Mouse (Mus musculus) layer of hippocampus, adult 9-11 months (tissue): Measurements from ENCODE around the gene Tle6.

Source experiments
- DNase-seq: peaks from one replicate; pipeline ENCODE4 v3.0.0; 2022

The Tle6 gene

GRCm38 (mm10) chr10:81620786-81621185 lies 19.9 kb upstream of the Tle6 start:
- DNase-seq: no peak

- DNase-seq: no peak
Measured at GRCm38 (mm10) chr10:81619976-81620375, 19.1 kb upstream of the Tle6 start.

GRCm38 (mm10) chr10:81615486-81615885 lies 14.6 kb upstream of the Tle6 start:
- peak; percentile 81 for DNase-seq

- DNase-seq: no peak
Measured at GRCm38 (mm10) chr10:81612779-81613178, 11.9 kb upstream of the Tle6 start.

GRCm38 (mm10) chr10:81608308-81608707 lies 7.4 kb upstream of the Tle6 start:
- no peak for DNase-seq

- DNase-seq: peak; percentile 98
Measured at GRCm38 (mm10) chr10:81605974-81606751, 5.3 kb upstream of the Tle6 start, which contains the start of gene BC025920. BC025920 (plus strand) TSS chr10:81606270.

GRCm38 (mm10) chr10:81605666-81605973 lies 4.7 kb upstream of the Tle6 start:
- no peak for DNase-seq

- peak; percentile 87 for DNase-seq
Measured at GRCm38 (mm10) chr10:81604968-81605665, 4.2 kb upstream of the Tle6 start.

- DNase-seq: no peak
Measured at GRCm38 (mm10) chr10:81604019-81604967, 3.4 kb upstream of the Tle6 start.

GRCm38 (mm10) chr10:81602741-81603151 lies 1.9 kb upstream of the Tle6 start:
- DNase-seq: no peak

GRCm38 (mm10) chr10:81601396-81601905 lies 578 bp upstream of the Tle6 start:
- no peak for DNase-seq

GRCm38 (mm10) chr10:81600096-81600495 lies 777 bp downstream of the Tle6 start:
- DNase-seq: no peak

- DNase-seq: no peak
Measured at GRCm38 (mm10) chr10:81599630-81600029, 1.2 kb downstream of the Tle6 start.

GRCm38 (mm10) chr10:81598871-81599270 lies 2.0 kb downstream of the Tle6 start:
- no peak for DNase-seq

GRCm38 (mm10) chr10:81598342-81598741 lies 2.5 kb downstream of the Tle6 start:
- no peak for DNase-seq

GRCm38 (mm10) chr10:81597137-81597950 lies 3.5 kb downstream of the Tle6 start:
- DNase-seq: no peak

- no peak for DNase-seq
Measured at GRCm38 (mm10) chr10:81596611-81597010, 4.3 kb downstream of the Tle6 start.

- no peak for DNase-seq
Measured at GRCm38 (mm10) chr10:81595599-81595998, 5.3 kb downstream of the Tle6 start.

GRCm38 (mm10) chr10:81593935-81594334 lies 6.9 kb downstream of the Tle6 start:
- DNase-seq: no peak

- no peak for DNase-seq
Measured at GRCm38 (mm10) chr10:81593223-81593622, 7.7 kb downstream of the Tle6 start.

- DNase-seq: no peak
Measured at GRCm38 (mm10) chr10:81592631-81593030, 8.2 kb downstream of the Tle6 start.

GRCm38 (mm10) chr10:81591846-81592245 lies 9.0 kb downstream of the Tle6 start:
- DNase-seq: no peak
